Mouse (Mus musculus) heart, embryonic 15.5 days (tissue): Measurements from ENCODE around the gene Pex11a. TPM values are rescaled to one million over a fixed set of nuclear protein-coding genes. Genes with fewer than 3 reads are reported as not detected.

Experiments used
- ATAC-seq: fragments of 200-750 bp; cut with Nextera tagmentation; replicated peaks from 2 replicates; pipeline ENCODE4 v1.8.0; 2017; ENCODE audit warnings: low read depth, moderate TSS enrichment; ENCODE audit not compliant: insufficient number of reproducible peaks, insufficient read depth, low FRiP score
- H3K27ac ChIP-seq: fragments of 300-500 bp; sonication (generic); 2 replicates; pipeline ENCODE4 v1.5.1; 2015; ENCODE audit warnings: mild to moderate bottlenecking, inconsistent platforms
- H3K27me3 ChIP-seq: fragments of 300-500 bp; sonication (generic); 2 replicates; pipeline ENCODE4 v1.6.1; 2015; ENCODE audit warnings: inconsistent platforms
- H3K36me3 ChIP-seq: fragments of 300-500 bp; sonication (generic); 2 replicates; pipeline ENCODE4 v1.6.1; 2015; ENCODE audit warnings: mild to moderate bottlenecking, inconsistent platforms
- H3K4me1 ChIP-seq: fragments of 300-500 bp; sonication (generic); replicated peaks from 2 replicates; pipeline ENCODE4 v1.6.1; 2015; ENCODE audit warnings: inconsistent platforms
- H3K4me2 ChIP-seq: fragments of 300-500 bp; sonication (generic); 2 replicates; pipeline ENCODE4 v1.6.1; 2015; ENCODE audit warnings: inconsistent platforms, mild to moderate bottlenecking, moderate library complexity
- H3K4me3 ChIP-seq: fragments of 300-500 bp; sonication (generic); 2 replicates; pipeline ENCODE4 v1.5.1; 2015; ENCODE audit warnings: mild to moderate bottlenecking, inconsistent platforms
- H3K9ac ChIP-seq: fragments of 300-500 bp; sonication (generic); 2 replicates; pipeline ENCODE4 v1.6.1; 2015; ENCODE audit warnings: mild to moderate bottlenecking, inconsistent platforms
- H3K9me3 ChIP-seq: fragments of 300-500 bp; sonication (generic); replicated peaks from 2 replicates; pipeline ENCODE4 v1.6.1; 2016; ENCODE audit warnings: inconsistent platforms
- WGBS: fragments of 180-500 bp; shearing (Covaris S2); methylation state at CpG from one replicate; pipeline ENCODE4 v1.1.7; 2015; ENCODE audit warnings: mixed read lengths; 5-methylcytosine and 5-hydroxymethylcytosine counted together
- polyA plus RNA-seq: library from polyadenylated mRNA; unstranded; fragments of >200 nt; fragmentation: Nextera tagmentation; extraction: Ambion mirVana; gene quantifications from 2 replicates; pipeline ENCODE4 v1.2.1, GENCODE M21; 2015

The Pex11a gene
- polyA plus RNA-seq, 1 experiment from 2014 or later, result 5.9 TPM

DNA sequence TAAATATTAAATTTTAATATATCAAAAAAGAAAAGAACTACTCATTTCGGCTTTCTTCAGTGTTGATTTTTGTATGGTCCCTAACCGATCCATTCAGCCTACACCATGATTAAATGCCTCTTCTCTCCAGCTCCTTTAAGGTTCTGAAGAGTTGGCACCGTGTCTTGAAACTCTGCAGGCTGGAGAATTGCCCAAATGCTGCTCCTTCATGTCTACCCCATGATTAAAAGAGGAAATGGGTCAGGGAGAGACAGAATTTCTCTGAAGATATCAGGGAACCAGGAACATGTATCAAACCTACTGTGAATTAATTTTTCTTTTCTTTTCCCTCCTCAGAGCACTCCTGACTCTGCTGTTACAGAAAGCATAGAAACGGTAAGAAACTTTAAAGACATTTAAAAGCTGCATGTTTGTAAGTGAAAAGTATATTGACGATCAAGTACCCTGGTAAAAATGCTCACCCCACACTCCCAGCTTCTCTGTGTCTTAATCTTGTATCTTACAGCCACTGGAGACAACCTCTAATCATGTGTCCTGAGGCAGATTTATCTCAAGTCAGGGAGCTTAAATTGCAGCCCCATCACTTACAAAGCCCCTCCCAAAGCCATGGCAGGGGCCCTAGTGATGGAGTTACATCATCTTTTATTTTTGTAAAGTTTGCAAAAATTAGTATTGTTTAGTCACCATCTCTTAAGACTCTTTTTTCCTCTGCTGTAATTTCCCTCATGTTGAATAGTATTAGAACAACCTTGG, 18.4 kb upstream of the Pex11a start:
- H3K9me3 ChIP-seq, result no peaks in the 10 kb centered on the region
- H3K27me3 ChIP-seq, result no peaks in the 10 kb centered on the region
- H3K4me2 ChIP-seq, result no peak overlapping the region
- WGBS, result 56% methylated on average over 5 of the region's 5 CpGs
- no peak for ATAC-seq
- H3K4me1 ChIP-seq, result no peaks in the 10 kb centered on the region
- no peaks in the 10 kb centered on the region for H3K36me3 ChIP-seq
- no peak overlapping the region for H3K9ac ChIP-seq
- no peak overlapping the region for H3K4me3 ChIP-seq
- no peak overlapping the region for H3K27ac ChIP-seq

DNA sequence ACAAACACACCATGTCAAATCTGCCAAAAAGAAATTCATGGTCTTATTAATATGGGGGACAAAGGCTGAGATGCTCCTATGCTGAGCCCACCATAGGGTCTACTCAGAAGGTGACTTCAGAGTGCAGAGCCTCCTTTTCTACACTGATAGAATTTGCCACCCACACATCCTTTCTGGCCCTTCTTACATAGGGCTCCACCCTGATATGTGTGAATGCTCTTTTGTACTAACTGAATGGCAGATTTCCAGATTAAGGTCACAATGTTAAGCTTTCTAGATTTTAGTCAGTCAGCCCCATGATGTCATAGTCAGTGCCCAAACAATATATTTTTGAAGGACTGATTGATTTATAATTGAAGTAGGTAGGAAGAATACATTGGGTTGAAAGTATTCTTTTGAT, 16.8 kb upstream of the Pex11a start:
- H3K9me3 ChIP-seq, result no peaks in the 10 kb centered on the region
- H3K36me3 ChIP-seq, result no peaks in the 10 kb centered on the region
- H3K27me3 ChIP-seq, result no peaks in the 10 kb centered on the region
- no peak for ATAC-seq
- H3K4me1 ChIP-seq, result no peaks in the 10 kb centered on the region
- no peak overlapping the region for H3K4me2 ChIP-seq
- no peak overlapping the region for H3K9ac ChIP-seq
- H3K4me3 ChIP-seq, result no peak overlapping the region
- no peak overlapping the region for H3K27ac ChIP-seq

DNA sequence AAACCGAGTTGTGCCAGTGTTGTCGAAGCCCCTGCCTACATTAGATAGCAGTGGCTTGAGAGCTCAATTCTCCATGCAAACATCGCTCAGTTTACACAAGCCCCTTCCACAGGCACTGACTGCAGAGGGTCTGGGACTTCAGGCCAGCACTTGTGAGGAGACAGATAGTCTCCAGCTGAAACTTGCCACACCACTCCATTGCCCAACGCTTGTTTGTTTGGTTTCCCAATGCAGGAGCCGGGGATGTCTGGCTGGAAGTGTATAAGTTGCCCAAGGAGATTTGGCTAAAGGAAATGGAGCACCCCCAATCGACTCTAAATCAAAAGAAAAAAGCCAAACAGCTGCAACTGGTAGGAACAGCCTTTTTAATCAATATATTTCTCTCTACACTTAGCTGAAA, 15.2 kb upstream of the Pex11a start:
- ATAC-seq, result no peak
- H3K9me3 ChIP-seq, result no peaks in the 10 kb centered on the region
- no peak overlapping the region for H3K9ac ChIP-seq
- no peaks in the 10 kb centered on the region for H3K4me1 ChIP-seq
- H3K4me3 ChIP-seq, result no peak overlapping the region
- H3K27ac ChIP-seq, result no peak overlapping the region
- H3K36me3 ChIP-seq, result no peaks in the 10 kb centered on the region
- 56% methylated on average over 6 of the region's 6 CpGs for WGBS
- no peaks in the 10 kb centered on the region for H3K27me3 ChIP-seq
- H3K4me2 ChIP-seq, result no peak overlapping the region

DNA sequence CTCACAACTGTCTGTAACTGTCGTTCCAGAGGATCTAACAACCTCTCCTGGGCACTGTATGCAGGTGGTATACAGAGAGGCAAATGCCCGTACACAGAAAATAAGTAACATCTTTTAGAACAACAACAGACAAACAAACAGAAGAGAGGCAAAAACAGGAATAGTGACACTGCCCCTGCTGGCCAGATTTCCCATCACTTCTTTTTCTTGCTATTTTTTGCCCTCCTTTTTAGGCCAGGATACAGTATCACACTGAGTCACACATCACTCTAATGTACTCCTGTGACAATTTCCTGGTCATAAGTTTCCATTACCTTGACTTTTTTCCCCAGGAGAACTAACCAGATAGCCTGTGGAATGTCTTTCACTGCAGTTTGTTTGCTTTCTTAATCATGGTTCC, 13.4 kb upstream of the Pex11a start:
- no peak overlapping the region for H3K27ac ChIP-seq
- H3K4me2 ChIP-seq, result no peak overlapping the region
- no peaks in the 10 kb centered on the region for H3K4me1 ChIP-seq
- no peak overlapping the region for H3K9ac ChIP-seq
- H3K36me3 ChIP-seq, result no peaks in the 10 kb centered on the region
- no peak overlapping the region for H3K4me3 ChIP-seq
- ATAC-seq, result no peak
- WGBS, result 40% methylated on average over 2 of the region's 2 CpGs
- no peaks in the 10 kb centered on the region for H3K9me3 ChIP-seq
- H3K27me3 ChIP-seq, result no peaks in the 10 kb centered on the region

DNA sequence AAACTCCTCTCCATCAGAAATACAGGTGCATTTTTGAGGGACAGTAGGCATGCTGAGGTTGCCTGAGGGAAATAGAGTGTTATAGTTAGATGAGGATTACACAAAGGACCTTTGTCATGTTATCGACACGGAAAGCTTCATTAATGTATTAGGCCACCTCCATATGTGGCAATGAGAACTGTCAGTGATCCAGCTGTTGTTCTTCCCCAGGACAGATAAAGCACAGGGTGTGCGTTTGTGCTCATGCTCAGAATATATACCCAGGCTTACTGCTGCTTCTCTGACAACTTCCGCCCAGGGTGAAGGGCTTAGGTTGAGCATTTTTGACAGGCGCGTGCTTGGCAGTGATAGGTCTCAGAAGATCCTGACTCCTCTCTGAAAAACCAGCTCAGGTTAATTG, 6.6 kb upstream of the Pex11a start:
- 79% methylated on average over 6 of the region's 6 CpGs for WGBS
- Histone ChIP-seq H3K4me2 (no peak overlapping the region), H3K4me3 (no peak overlapping the region), H3K9ac (no peak overlapping the region), H3K27ac (no peak overlapping the region), H3K4me1 (no peaks in the 10 kb centered on the region), H3K9me3 (no peaks in the 10 kb centered on the region), H3K27me3 (no peaks in the 10 kb centered on the region), H3K36me3 (no peaks in the 10 kb centered on the region)
- ATAC-seq, result no peak

DNA sequence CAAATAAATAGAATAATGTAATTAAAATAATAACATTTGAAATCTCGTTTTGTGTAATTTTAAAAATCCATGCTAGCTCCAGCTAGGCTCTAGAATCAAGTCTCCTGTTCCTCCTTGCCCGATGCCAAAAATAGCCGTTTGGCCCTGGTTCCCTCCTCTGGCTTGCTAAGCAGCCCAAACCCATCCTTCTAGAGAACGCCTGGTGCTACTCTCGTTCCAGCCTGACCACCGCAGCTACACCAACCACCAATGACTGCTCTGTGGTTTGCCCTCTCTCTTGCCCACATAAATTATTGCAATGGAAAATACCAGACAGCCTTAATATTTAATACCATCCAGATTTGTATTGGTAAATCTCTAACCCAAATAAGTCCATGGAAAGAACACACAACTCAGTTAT, 4.7 kb upstream of the Pex11a start:
- no peak for ATAC-seq
- H3K27ac ChIP-seq, result no peak overlapping the region
- no peak overlapping the region for H3K9ac ChIP-seq
- H3K4me1 ChIP-seq, result peaks cover 3% of the 10 kb centered on the region; the same call in 1 of the 2 replicates
- WGBS, result 65% methylated on average over 6 of the region's 6 CpGs
- H3K4me2 ChIP-seq, result no peak overlapping the region
- no peak overlapping the region for H3K4me3 ChIP-seq
- no peaks in the 10 kb centered on the region for H3K27me3 ChIP-seq
- no peaks in the 10 kb centered on the region for H3K36me3 ChIP-seq
- no peaks in the 10 kb centered on the region for H3K9me3 ChIP-seq

DNA sequence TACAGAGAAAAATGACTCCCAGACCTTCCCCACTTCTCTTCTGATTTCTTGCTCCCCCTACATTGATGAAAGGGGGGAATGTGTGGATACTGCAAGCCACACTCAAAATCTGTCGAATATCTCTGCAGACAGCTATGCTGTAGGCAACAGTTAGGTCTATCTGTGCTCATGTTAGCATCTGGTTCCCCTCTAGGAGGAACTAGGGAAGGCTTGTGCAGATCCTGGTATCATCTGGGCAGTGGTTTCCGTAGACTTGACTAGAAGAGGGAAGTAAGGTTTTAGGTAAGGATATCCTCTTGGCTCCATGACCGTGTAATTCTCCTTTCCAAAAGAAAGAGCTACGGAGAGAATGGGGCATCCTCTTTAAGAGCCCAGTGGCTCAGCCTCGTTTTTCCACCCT, 1.7 kb upstream of the Pex11a start:
- Histone ChIP-seq H3K4me3 (no peak overlapping the region), H3K36me3 (no peaks in the 10 kb centered on the region), H3K27ac (no peak overlapping the region), H3K4me1 (peaks cover 4% of the 10 kb centered on the region; the same call in 1 of the 2 replicates), H3K4me2 (no peak overlapping the region), H3K9ac (no peak overlapping the region), H3K9me3 (no peaks in the 10 kb centered on the region), H3K27me3 (no peaks in the 10 kb centered on the region)
- ATAC-seq, result no peak
- 70% methylated on average over 5 of the region's 5 CpGs for WGBS

DNA sequence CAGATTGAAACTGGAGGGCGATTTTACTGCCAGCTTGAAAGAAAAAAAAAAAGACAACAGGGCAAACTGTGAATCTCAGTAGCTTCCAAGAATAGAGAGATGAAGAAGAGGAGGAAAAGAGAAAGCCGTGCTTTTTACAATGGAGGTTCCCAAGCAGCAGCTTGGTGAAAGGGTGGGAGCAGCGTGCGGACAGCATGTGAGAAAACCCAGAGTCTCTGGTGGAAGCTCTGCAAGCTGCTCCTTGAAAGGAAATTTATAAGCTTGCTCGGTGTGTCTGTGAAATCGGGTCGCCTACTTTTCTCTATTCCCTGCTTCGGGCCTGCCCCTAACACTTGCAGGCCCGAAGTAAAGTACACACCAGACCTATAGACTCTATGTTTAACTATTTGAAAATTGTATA, 1.1 kb upstream of the Pex11a start:
- ATAC-seq, result no peak
- 84% methylated on average over 9 of the region's 9 CpGs for WGBS
- no peak overlapping the region for H3K4me2 ChIP-seq
- H3K9ac ChIP-seq, result no peak overlapping the region
- H3K4me3 ChIP-seq, result no peak overlapping the region
- peaks cover 4% of the 10 kb centered on the region; the same call in 1 of the 2 replicates for H3K4me1 ChIP-seq
- H3K27ac ChIP-seq, result no peak overlapping the region
- H3K36me3 ChIP-seq, result no peaks in the 10 kb centered on the region
- H3K27me3 ChIP-seq, result no peaks in the 10 kb centered on the region
- H3K9me3 ChIP-seq, result no peaks in the 10 kb centered on the region

DNA sequence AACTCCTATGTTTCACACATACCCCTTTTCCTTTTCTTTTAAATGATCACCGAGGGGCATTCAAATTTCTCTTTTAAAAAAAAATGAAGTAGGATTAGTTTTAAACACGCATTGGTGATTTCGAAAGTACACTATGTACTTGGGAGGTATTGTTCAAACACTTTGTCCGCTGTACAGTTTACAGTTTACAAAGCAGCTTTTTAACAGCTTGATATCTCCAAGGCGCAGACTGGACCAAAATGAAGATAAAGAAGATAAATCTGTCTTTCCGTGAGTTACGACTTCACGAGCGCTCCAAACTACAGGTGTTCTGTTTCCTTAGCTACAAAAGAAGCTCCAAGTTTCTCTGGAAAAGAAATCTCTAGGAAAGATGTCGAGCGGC, 663 bp downstream of the Pex11a start:
- WGBS, result 20% methylated on average over 11 of the region's 11 CpGs

DNA sequence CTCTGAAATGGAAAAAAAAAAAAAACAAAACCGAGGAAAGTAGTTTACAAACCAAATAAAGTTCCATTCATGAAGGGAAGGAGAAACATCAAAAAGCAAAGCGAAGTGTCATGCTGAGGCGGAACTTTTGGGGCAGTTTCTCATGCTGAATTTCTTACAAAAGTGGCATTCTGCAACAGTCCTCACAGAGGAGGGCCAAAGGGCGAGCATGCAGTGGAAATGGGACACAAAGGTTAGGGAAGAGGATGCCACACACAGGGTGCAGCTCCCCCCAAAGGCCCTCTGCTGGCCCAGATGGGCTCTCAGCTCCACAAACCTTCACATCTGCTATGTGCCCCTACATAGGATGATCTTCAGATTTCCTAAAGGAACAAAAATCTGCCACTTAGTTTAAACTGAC, 2.7 kb downstream of the Pex11a start:
- no peak overlapping the region for H3K4me2 ChIP-seq
- H3K9me3 ChIP-seq, result no peaks in the 10 kb centered on the region
- no peak overlapping the region for H3K9ac ChIP-seq
- WGBS, result 78% methylated on average over 4 of the region's 4 CpGs
- H3K4me1 ChIP-seq, result peaks cover 4% of the 10 kb centered on the region; the same call in 1 of the 2 replicates
- no peak for ATAC-seq
- peaks cover 6% of the 10 kb centered on the region for H3K36me3 ChIP-seq
- H3K27me3 ChIP-seq, result no peaks in the 10 kb centered on the region
- H3K4me3 ChIP-seq, result no peak overlapping the region
- H3K27ac ChIP-seq, result no peak overlapping the region

More for the DNA sequence above, 663 bp downstream of the Pex11a start:
- no peak overlapping the region for H3K27ac ChIP-seq
- H3K36me3 ChIP-seq, result peaks cover 4% of the 10 kb centered on the region
- H3K4me2 ChIP-seq, result peak overlapping the region; percentile 98
- no peak for ATAC-seq
- H3K9me3 ChIP-seq, result no peaks in the 10 kb centered on the region
- H3K9ac ChIP-seq, result peak overlapping the region; percentile 79
- no peaks in the 10 kb centered on the region for H3K27me3 ChIP-seq
- H3K4me3 ChIP-seq, result peak overlapping the region; percentile 77
- H3K4me1 ChIP-seq, result peaks cover 4% of the 10 kb centered on the region; the same call in 1 of the 2 replicates

DNA sequence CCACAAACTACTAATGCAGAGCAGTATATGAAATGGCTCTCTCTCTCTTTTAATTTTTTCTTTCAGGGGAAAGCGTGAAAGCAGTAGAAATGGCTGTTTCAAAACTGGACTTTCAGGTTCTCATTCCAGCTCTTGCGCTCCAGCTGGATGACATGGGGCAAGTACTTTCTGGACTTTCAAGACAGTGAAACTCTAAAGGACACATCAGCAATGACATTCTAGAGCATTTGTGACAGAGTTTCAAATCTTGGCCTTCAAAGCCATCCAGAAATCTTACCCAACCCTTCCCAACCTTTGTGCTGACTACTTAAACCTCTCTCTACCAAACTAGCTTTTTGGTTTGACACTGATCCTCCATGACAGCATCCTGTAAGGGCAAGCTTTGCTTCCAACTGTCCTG, 4.0 kb downstream of the Pex11a start:
- no peak overlapping the region for H3K9ac ChIP-seq
- H3K4me1 ChIP-seq, result peaks cover 4% of the 10 kb centered on the region; the same call in 1 of the 2 replicates
- H3K4me2 ChIP-seq, result no peak overlapping the region
- ATAC-seq, result no peak
- H3K36me3 ChIP-seq, result peaks cover 6% of the 10 kb centered on the region
- WGBS, result 94% methylated on average over 2 of the region's 2 CpGs
- no peaks in the 10 kb centered on the region for H3K9me3 ChIP-seq
- H3K27me3 ChIP-seq, result no peaks in the 10 kb centered on the region
- no peak overlapping the region for H3K4me3 ChIP-seq
- no peak overlapping the region for H3K27ac ChIP-seq

DNA sequence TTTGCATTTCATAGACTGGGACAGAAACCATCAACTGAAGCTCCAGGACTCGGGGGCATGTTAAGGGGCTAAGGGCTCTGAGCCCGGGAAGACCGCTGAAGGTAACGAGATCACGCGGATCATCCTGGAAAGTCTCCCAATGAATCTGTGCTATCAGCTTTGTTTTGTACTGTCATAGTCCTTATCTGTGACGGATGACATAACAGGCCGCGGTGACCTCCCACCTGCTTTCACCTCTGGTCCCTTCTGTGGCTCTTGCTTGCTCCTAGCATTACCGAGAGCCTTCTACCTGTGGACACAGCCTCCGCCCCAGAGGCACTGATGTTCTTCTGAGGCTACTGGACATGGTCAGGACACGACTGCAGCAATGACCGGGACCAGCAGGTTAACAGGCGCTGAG, 6.4 kb downstream of the Pex11a start:
- H3K4me2 ChIP-seq, result no peak overlapping the region
- 82% methylated on average over 14 of the region's 14 CpGs for WGBS
- H3K4me3 ChIP-seq, result no peak overlapping the region
- no peaks in the 10 kb centered on the region for H3K9me3 ChIP-seq
- H3K9ac ChIP-seq, result no peak overlapping the region
- ATAC-seq, result no peak
- H3K27ac ChIP-seq, result no peak overlapping the region
- peaks cover 4% of the 10 kb centered on the region for H3K27me3 ChIP-seq
- no peaks in the 10 kb centered on the region for H3K4me1 ChIP-seq
- peaks cover 6% of the 10 kb centered on the region for H3K36me3 ChIP-seq
